Mouse (Mus musculus) stomach, postnatal 0 days (tissue): ENCODE results near the gene Prkar1a.

Experiments
- CTCF ChIP-seq: IDR thresholded peaks from 2 replicates; pipeline ENCODE4 v1.5.1; 2016; ENCODE audit warnings: antibody characterized with exemption, low read depth, mild to moderate bottlenecking, moderate library complexity
- EP300 ChIP-seq: optimal IDR thresholded peaks from 2 replicates; pipeline ENCODE3; 2016; ENCODE audit warnings: antibody characterized with exemption

GRCm38 (mm10) chr11:109676621-109677373 lies 27.6 kb downstream of the Prkar1a start:
- TF ChIP-seq CTCF (no peak), EP300 (no peak)
